Mouse (Mus musculus): Measurements from ENCODE around the gene Fndc5.

GRCm38 (mm10) chr4:129087850-129088249 lies 48.9 kb upstream of the Fndc5 start:
- TF ChIP-seq CTCF (IDR thresholded peaks at IDR 0.05; ENCODE audit: borderline replicate concordance, extremely low read depth, insufficient read depth, insufficient read length) (no peak), POLR2A (IDR thresholded peaks at IDR 0.05; ENCODE audit: borderline replicate concordance, extremely low read depth, insufficient read depth, insufficient read length, poor library complexity, severe bottlenecking) (no peak)
